Mouse (Mus musculus): ENCODE measurements around the gene Sik2. TPM values are rescaled to one million over a fixed set of nuclear protein-coding genes. Genes with fewer than 3 reads are reported as not detected.

Gene Sik2
- polyA plus RNA-seq, 1 experiment from 2014 or later, result 16.1 TPM

- ATAC-seq (ENCODE audit: low FRiP score), result no peak
- DNase-seq (ENCODE audit: low spot score), result no peak
- H3K4me1 ChIP-seq (replicated peaks; ENCODE audit: control insufficient read depth, insufficient read depth, low read length), result no peaks in the 10 kb centered on the region
- no peak overlapping the region for H3K4me3 ChIP-seq (replicated peaks; ENCODE audit: low read length)
- WGBS, result 92% methylated on average over 6 of the region's 6 CpGs
- H3K27me3 ChIP-seq (ENCODE audit: control insufficient read depth, insufficient read depth, low read length), result no peaks in the 10 kb centered on the region
- no peak overlapping the region for H3K9ac ChIP-seq
- no peak overlapping the region for H3K4me2 ChIP-seq (replicated peaks)
- H3K9me3 ChIP-seq (ENCODE audit: control insufficient read depth, low read length), result no peaks in the 10 kb centered on the region
- no peak overlapping the region for H3K27ac ChIP-seq
- peaks cover 88% of the 10 kb centered on the region for H3K36me3 ChIP-seq (replicated peaks; ENCODE audit: control insufficient read depth, insufficient read depth)
Measured at GRCm38 (mm10) chr9:50867015-50867414, 141.9 kb downstream of the Sik2 start.

DNA sequence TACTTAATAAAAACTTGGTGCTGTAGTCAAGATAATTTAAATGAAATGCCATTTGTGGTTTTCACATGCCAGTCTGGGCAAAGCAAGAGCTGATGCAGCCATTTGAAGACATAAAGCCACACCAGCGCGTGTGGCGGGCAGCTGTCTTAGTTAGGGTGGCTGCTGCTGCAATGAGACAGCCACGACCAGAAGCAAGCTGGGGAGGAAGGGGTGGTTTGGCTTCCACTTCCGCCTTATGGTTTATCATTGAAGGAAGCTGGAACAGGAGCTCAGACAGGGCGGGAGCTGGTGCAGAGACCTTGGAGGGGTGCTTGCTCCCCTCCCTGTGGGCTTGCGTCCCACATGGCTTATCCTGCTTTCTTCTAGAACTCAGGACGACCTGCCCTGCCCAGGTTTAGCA lies 143.1 kb downstream of the Sik2 start:
- no peaks in the 10 kb centered on the region for H3K27me3 ChIP-seq (ENCODE audit: control insufficient read depth, insufficient read depth, low read length)
- H3K4me3 ChIP-seq (replicated peaks; ENCODE audit: low read length), result no peak overlapping the region
- no peak overlapping the region for H3K27ac ChIP-seq
- 90% methylated on average over 8 of the region's 8 CpGs for WGBS
- ATAC-seq (ENCODE audit: low FRiP score), result no peak
- no peak for DNase-seq (ENCODE audit: low spot score)
- H3K4me1 ChIP-seq (replicated peaks; ENCODE audit: control insufficient read depth, insufficient read depth, low read length), result no peaks in the 10 kb centered on the region
- no peaks in the 10 kb centered on the region for H3K9me3 ChIP-seq (ENCODE audit: control insufficient read depth, low read length)
- H3K36me3 ChIP-seq (replicated peaks; ENCODE audit: control insufficient read depth, insufficient read depth), result peaks cover 95% of the 10 kb centered on the region
- no peak overlapping the region for H3K4me2 ChIP-seq (replicated peaks)
- no peak overlapping the region for H3K9ac ChIP-seq

DNA sequence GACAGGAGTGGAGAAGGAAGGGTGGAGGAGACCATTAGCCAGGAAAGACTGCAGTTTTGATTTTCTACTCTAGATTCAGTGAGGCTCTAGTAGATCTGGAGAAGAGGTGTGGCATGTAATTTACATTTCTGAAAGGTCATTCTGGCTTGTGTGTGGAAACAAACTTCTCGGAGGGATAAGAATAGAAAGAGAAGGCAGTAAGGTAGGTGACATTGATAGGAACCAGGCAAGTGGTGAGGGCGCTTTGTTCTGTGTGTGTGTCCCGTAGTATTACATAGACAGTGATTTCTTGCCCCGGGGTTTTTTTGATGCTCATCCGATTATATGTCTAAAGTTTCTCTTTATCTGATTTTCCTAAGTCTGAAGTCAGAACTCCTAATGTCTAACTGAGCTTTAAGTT lies 144.0 kb downstream of the Sik2 start:
- H3K9me3 ChIP-seq (ENCODE audit: control insufficient read depth, low read length), result no peaks in the 10 kb centered on the region
- H3K27ac ChIP-seq, result no peak overlapping the region
- no peak overlapping the region for H3K4me2 ChIP-seq (replicated peaks)
- no peaks in the 10 kb centered on the region for H3K27me3 ChIP-seq (ENCODE audit: control insufficient read depth, insufficient read depth, low read length)
- no peak overlapping the region for H3K9ac ChIP-seq
- no peak overlapping the region for H3K4me3 ChIP-seq (replicated peaks; ENCODE audit: low read length)
- no peak for DNase-seq (ENCODE audit: low spot score)
- peaks cover 93% of the 10 kb centered on the region for H3K36me3 ChIP-seq (replicated peaks; ENCODE audit: control insufficient read depth, insufficient read depth)
- no peaks in the 10 kb centered on the region for H3K4me1 ChIP-seq (replicated peaks; ENCODE audit: control insufficient read depth, insufficient read depth, low read length)
- WGBS, result 95% methylated on average over 5 of the region's 5 CpGs
- no peak for ATAC-seq (ENCODE audit: low FRiP score)

DNA sequence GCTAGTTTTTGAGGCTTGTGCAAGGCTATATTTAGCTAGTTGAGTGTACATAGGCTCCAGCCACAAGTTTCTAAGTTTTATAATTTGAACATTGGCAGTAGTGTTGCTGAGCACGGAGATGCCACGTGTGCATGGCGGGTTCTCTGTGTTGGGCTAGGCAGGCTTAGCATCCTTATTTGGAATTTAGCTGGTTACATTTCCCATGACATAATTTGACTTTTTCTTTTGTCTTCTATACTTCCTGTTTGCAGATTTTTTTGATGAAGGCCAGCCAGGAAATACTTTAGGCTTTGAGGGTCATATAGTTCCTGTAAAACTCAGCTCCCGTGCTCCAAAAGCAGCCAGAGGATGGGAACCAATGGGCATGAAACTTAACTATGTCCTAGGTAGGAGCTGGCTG lies 145.0 kb downstream of the Sik2 start:
- H3K4me3 ChIP-seq (replicated peaks; ENCODE audit: low read length), result no peak overlapping the region
- H3K4me2 ChIP-seq (replicated peaks), result no peak overlapping the region
- no peak overlapping the region for H3K9ac ChIP-seq
- DNase-seq (ENCODE audit: low spot score) (no peak), ATAC-seq (ENCODE audit: low FRiP score) (no peak)
- no peaks in the 10 kb centered on the region for H3K4me1 ChIP-seq (replicated peaks; ENCODE audit: control insufficient read depth, insufficient read depth, low read length)
- peaks cover 97% of the 10 kb centered on the region for H3K36me3 ChIP-seq (replicated peaks; ENCODE audit: control insufficient read depth, insufficient read depth)
- no peak overlapping the region for H3K27ac ChIP-seq
- no peaks in the 10 kb centered on the region for H3K27me3 ChIP-seq (ENCODE audit: control insufficient read depth, insufficient read depth, low read length)
- WGBS, result 92% methylated on average over 4 of the region's 4 CpGs
- no peaks in the 10 kb centered on the region for H3K9me3 ChIP-seq (ENCODE audit: control insufficient read depth, low read length)

DNA sequence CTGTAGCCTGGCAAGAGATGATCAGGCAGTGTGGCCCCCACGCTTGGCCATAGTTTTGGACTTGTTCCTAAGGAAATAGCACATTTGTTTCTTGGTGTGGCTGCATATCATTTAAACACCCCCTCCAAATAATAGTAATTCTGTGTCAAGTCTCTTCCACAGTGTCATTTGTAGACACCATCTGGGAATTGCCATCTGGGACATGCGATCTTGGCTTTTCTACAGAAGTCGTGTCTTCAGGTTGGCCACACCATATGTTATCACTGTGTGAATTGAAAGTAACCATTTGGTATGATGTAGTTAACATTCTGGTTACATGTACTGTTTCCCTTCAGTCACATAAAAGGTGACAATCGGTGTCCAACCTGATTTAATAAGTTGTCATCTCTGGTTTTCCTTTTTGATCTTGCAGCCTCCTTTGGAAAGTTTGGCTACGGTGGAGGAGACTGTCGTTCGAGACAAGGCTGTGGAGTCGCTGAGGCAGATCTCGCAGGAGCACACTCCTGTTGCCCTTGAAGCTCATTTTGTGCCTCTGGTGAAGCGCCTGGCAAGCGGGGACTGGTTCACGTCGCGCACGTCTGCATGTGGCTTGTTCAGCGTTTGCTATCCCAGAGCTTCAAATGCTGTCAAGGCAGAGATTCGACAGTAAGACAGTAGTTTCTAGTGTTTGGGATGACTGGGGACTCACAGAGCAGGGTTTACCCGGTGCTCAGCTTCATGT lies 147.6 kb downstream of the Sik2 start:
- H3K9ac ChIP-seq, result no peak overlapping the region
- DNase-seq (ENCODE audit: low spot score) (no peak), ATAC-seq (ENCODE audit: low FRiP score) (no peak)
- H3K4me1 ChIP-seq (replicated peaks; ENCODE audit: control insufficient read depth, insufficient read depth, low read length), result peaks cover 4% of the 10 kb centered on the region; the same call in 1 of the 2 replicates
- no peak overlapping the region for H3K4me3 ChIP-seq (replicated peaks; ENCODE audit: low read length)
- peaks cover 72% of the 10 kb centered on the region for H3K36me3 ChIP-seq (replicated peaks; ENCODE audit: control insufficient read depth, insufficient read depth)
- H3K27me3 ChIP-seq (ENCODE audit: control insufficient read depth, insufficient read depth, low read length), result no peaks in the 10 kb centered on the region
- H3K27ac ChIP-seq, result no peak overlapping the region
- no peak overlapping the region for H3K4me2 ChIP-seq (replicated peaks)
- 93% methylated on average over 18 of the region's 18 CpGs for WGBS
- H3K9me3 ChIP-seq (ENCODE audit: control insufficient read depth, low read length), result no peaks in the 10 kb centered on the region

DNA sequence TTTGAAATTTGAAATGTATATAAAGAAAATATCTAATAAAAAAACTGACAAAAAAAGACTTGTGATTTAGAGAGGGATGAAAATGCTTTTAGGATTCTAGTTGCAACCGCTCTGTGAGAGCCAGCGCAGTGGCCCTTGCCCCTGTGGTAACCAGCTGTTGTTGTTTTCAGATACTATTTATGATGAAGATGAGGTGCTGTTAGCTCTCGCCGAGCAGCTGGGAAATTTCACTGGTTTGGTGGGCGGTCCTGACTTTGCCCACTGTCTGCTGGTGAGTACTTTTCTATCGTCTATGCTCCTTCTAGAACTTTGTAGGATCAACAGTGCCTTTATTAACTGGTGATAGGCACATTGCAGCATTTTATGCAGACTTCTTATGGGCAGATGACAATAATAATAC lies 150.2 kb downstream of the Sik2 start:
- peaks cover 46% of the 10 kb centered on the region for H3K36me3 ChIP-seq (replicated peaks; ENCODE audit: control insufficient read depth, insufficient read depth)
- H3K4me1 ChIP-seq (replicated peaks; ENCODE audit: control insufficient read depth, insufficient read depth, low read length), result peaks cover 4% of the 10 kb centered on the region; the same call in 1 of the 2 replicates
- H3K4me3 ChIP-seq (replicated peaks; ENCODE audit: low read length), result no peak overlapping the region
- no peak for DNase-seq (ENCODE audit: low spot score)
- WGBS, result 93% methylated on average over 6 of the region's 6 CpGs
- H3K9ac ChIP-seq, result no peak overlapping the region
- ATAC-seq (ENCODE audit: low FRiP score), result no peak
- no peaks in the 10 kb centered on the region for H3K9me3 ChIP-seq (ENCODE audit: control insufficient read depth, low read length)
- no peak overlapping the region for H3K27ac ChIP-seq
- no peaks in the 10 kb centered on the region for H3K27me3 ChIP-seq (ENCODE audit: control insufficient read depth, insufficient read depth, low read length)
- no peak overlapping the region for H3K4me2 ChIP-seq (replicated peaks)

- under 1% methylated on average over 45 of the region's 46 CpGs for WGBS
- H3K9me3 ChIP-seq (ENCODE audit: control insufficient read depth, low read length), result no peaks in the 10 kb centered on the region
- peaks cover 31% of the 10 kb centered on the region for H3K36me3 ChIP-seq (replicated peaks; ENCODE audit: control insufficient read depth, insufficient read depth)
- H3K4me3 ChIP-seq (replicated peaks; ENCODE audit: low read length), result peak overlapping the region; percentile 83
- DNase-seq (ENCODE audit: low spot score), result peak; percentile 25
- H3K9ac ChIP-seq, result peak overlapping the region; percentile 74
- peak; percentile 73; the same call in 1 of the 2 replicates for ATAC-seq (ENCODE audit: low FRiP score)
- peak overlapping the region; percentile 78 for H3K27ac ChIP-seq
- peak overlapping the region; percentile 79 for H3K4me2 ChIP-seq (replicated peaks)
- H3K4me1 ChIP-seq (replicated peaks; ENCODE audit: control insufficient read depth, insufficient read depth, low read length), result peaks cover 4% of the 10 kb centered on the region
- H3K27me3 ChIP-seq (ENCODE audit: control insufficient read depth, insufficient read depth, low read length), result no peaks in the 10 kb centered on the region
Measured at GRCm38 (mm10) chr9:50857082-50857641, 151.7 kb downstream of the Sik2 start.

- Histone ChIP-seq H3K9me3 (ENCODE audit: control insufficient read depth, low read length) (no peaks in the 10 kb centered on the region), H3K4me1 (replicated peaks; ENCODE audit: control insufficient read depth, insufficient read depth, low read length) (peaks cover 4% of the 10 kb centered on the region), H3K4me3 (replicated peaks; ENCODE audit: low read length) (peak overlapping the region; percentile 83), H3K27ac (peak overlapping the region; percentile 78), H3K27me3 (ENCODE audit: control insufficient read depth, insufficient read depth, low read length) (no peaks in the 10 kb centered on the region), H3K9ac (peak overlapping the region; percentile 74), H3K36me3 (replicated peaks; ENCODE audit: control insufficient read depth, insufficient read depth) (peaks cover 25% of the 10 kb centered on the region), H3K4me2 (replicated peaks) (peak overlapping the region; percentile 79)
- under 1% methylated on average over 44 of the region's 45 CpGs for WGBS
- ATAC-seq (ENCODE audit: low FRiP score), result peak; percentile 87
- peak; percentile 85 for DNase-seq (ENCODE audit: low spot score)
Measured at GRCm38 (mm10) chr9:50856341-50857081, 152.4 kb downstream of the Sik2 start.

DNA sequence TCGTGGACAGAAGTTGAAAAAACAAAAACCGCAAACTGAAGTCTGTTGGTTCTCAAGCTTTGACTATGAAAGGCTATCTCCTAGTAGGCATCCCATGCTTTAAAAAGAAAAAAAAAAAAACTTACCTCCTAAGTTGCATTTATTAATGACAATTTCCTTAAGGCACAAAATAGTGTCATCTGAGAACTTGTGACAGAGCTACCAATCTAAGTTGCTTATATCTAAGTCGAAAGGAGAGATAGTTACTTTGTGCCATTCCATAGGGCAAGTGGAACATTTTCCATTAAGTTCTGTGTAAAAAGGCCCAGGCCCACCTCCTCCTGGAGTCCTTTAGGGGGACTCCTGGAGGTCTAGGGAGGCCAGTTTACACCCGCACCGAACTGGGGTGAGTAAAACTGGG lies 153.1 kb downstream of the Sik2 start:
- H3K4me1 ChIP-seq (replicated peaks; ENCODE audit: control insufficient read depth, insufficient read depth, low read length), result peaks cover 4% of the 10 kb centered on the region
- H3K4me2 ChIP-seq (replicated peaks), result peak overlapping the region; percentile 79
- WGBS, result 74% methylated on average over 5 of the region's 5 CpGs
- peak overlapping the region; percentile 83; the same call in 1 of the 2 replicates for H3K4me3 ChIP-seq (replicated peaks; ENCODE audit: low read length)
- no peaks in the 10 kb centered on the region for H3K9me3 ChIP-seq (ENCODE audit: control insufficient read depth, low read length)
- H3K36me3 ChIP-seq (replicated peaks; ENCODE audit: control insufficient read depth, insufficient read depth), result peaks cover 18% of the 10 kb centered on the region; the same call in 1 of the 2 replicates
- H3K9ac ChIP-seq, result no peak overlapping the region
- ATAC-seq (ENCODE audit: low FRiP score), result no peak
- no peak for DNase-seq (ENCODE audit: low spot score)
- no peaks in the 10 kb centered on the region for H3K27me3 ChIP-seq (ENCODE audit: control insufficient read depth, insufficient read depth, low read length)
- H3K27ac ChIP-seq, result no peak overlapping the region
